Mouse (Mus musculus): ENCODE data around the gene Gsto1.
A peak's percentile ranks its signal among the peaks of the same experiment; 100 is the strongest.

Gsto1 gene

GRCm38 (mm10) chr19:47857957-47858942 lies 3.5 kb downstream of the Gsto1 start:
- DNase-seq (ENCODE audit: low spot score) = no peak

- no peak for DNase-seq (ENCODE audit: low spot score)
Measured at GRCm38 (mm10) chr19:47859180-47859579, 4.4 kb downstream of the Gsto1 start.

GRCm38 (mm10) chr19:47862581-47862980 lies 7.8 kb downstream of the Gsto1 start:
- DNase-seq (ENCODE audit: low spot score) = no peak

GRCm38 (mm10) chr19:47864051-47864450 lies 9.3 kb downstream of the Gsto1 start:
- no peak for DNase-seq (ENCODE audit: low spot score)

- DNase-seq (ENCODE audit: low spot score) = no peak
Measured at GRCm38 (mm10) chr19:47864721-47865120, 10.0 kb downstream of the Gsto1 start.

- DNase-seq (ENCODE audit: low spot score) = peak; percentile 73
Measured at GRCm38 (mm10) chr19:47865353-47865947, 10.7 kb downstream of the Gsto1 start, which contains the start of gene Gsto2. Gsto2 (plus strand) TSS chr19:47865534.

- DNase-seq (ENCODE audit: low spot score) = no peak
Measured at GRCm38 (mm10) chr19:47867628-47868175, 12.9 kb downstream of the Gsto1 start.

GRCm38 (mm10) chr19:47868951-47869350 lies 14.2 kb downstream of the Gsto1 start:
- DNase-seq (ENCODE audit: low spot score) = no peak

- no peak for DNase-seq (ENCODE audit: low spot score)
Measured at GRCm38 (mm10) chr19:47869516-47869915, 14.7 kb downstream of the Gsto1 start.

- DNase-seq (ENCODE audit: low spot score) = no peak
Measured at GRCm38 (mm10) chr19:47870102-47870666, 15.4 kb downstream of the Gsto1 start.

- DNase-seq (ENCODE audit: low spot score) = no peak
Measured at GRCm38 (mm10) chr19:47871515-47871914, 16.7 kb downstream of the Gsto1 start.

GRCm38 (mm10) chr19:47876252-47876651 lies 21.5 kb downstream of the Gsto1 start:
- no peak for DNase-seq (ENCODE audit: low spot score)

GRCm38 (mm10) chr19:47881538-47881937 lies 26.8 kb downstream of the Gsto1 start:
- DNase-seq (ENCODE audit: low spot score) = no peak

GRCm38 (mm10) chr19:47882151-47882881 lies 27.5 kb downstream of the Gsto1 start:
- peak; percentile 69 for DNase-seq (ENCODE audit: low spot score)

GRCm38 (mm10) chr19:47882882-47883254 lies 28.1 kb downstream of the Gsto1 start:
- no peak for DNase-seq (ENCODE audit: low spot score)

GRCm38 (mm10) chr19:47884296-47885085 lies 29.7 kb downstream of the Gsto1 start:
- DNase-seq (ENCODE audit: low spot score) = no peak

- DNase-seq (ENCODE audit: low spot score) = no peak
Measured at GRCm38 (mm10) chr19:47885191-47885743, 30.5 kb downstream of the Gsto1 start.

- DNase-seq (ENCODE audit: low spot score) = no peak
Measured at GRCm38 (mm10) chr19:47885886-47886285, 31.1 kb downstream of the Gsto1 start.

GRCm38 (mm10) chr19:47886617-47887016 lies 31.8 kb downstream of the Gsto1 start:
- no peak for DNase-seq (ENCODE audit: low spot score)

GRCm38 (mm10) chr19:47887417-47887816 lies 32.6 kb downstream of the Gsto1 start:
- DNase-seq (ENCODE audit: low spot score) = no peak

GRCm38 (mm10) chr19:47888037-47888436 lies 33.3 kb downstream of the Gsto1 start:
- no peak for DNase-seq (ENCODE audit: low spot score)

Data from ovary, postnatal 10 days (tissue).